Mouse (Mus musculus): Measurements from ENCODE around the gene Kcnj1. TPM values are rescaled to one million over a fixed set of nuclear protein-coding genes. Genes with fewer than 3 reads are reported as not detected.

Kcnj1 gene
- polyA plus RNA-seq, 1 experiment from 2014 or later, result not detected

Other genes with a start within 250 kb of the Kcnj1 start
- 0.19 and 0.22 TPM in 2 replicates for gene Kcnj5, start 28.1 kb upstream of the Kcnj1 start, polyA plus RNA-seq (2015; fragmentation: Nextera tagmentation; extraction: Ambion mirVana)
- gene Fli1, start 170.4 kb downstream of the Kcnj1 start, polyA plus RNA-seq (2015; fragmentation: Nextera tagmentation; extraction: Ambion mirVana), result 7.9 and 12.5 TPM in 2 replicates